Mouse (Mus musculus): ENCODE data around the gene Trip10. TPM values are rescaled to one million over a fixed set of nuclear protein-coding genes. Genes with fewer than 3 reads are reported as not detected.

Gene Trip10
- total and polyA plus RNA-seq, 3 experiments: 9.8 to 22.0 (median 16.3) TPM

DNA sequence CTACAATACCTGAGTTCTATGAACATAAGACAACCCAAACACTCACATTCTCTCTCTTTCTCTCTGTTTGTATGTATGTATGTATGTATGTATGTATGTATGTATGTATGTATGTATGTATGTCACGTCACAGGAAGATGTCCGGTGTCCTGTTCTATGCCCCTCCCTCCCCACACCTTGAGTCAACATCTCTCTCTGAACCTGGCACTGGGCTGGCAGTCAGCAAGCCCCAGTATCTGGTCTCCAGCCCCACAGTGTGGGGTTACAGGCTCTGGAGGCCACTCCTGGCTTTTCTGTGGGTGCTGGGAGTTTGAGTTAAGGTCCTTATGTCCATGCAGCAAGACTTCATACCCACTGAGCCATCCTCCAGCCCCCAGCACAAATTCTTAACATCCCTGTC lies 21.8 kb upstream of the Trip10 start:
- Histone ChIP-seq H3K4me3 (ENCODE audit: low read depth, low read length) (no peak overlapping the region), H3K36me3 (replicated peaks) (no peaks in the 10 kb centered on the region), H3K4me1 (ENCODE audit: insufficient read depth, low read depth, low read length) (peaks cover 25% of the 10 kb centered on the region), H3K9me3 (replicated peaks) (no peaks in the 10 kb centered on the region), H3K27me3 (ENCODE audit: insufficient read depth, low read length) (peaks cover 76% of the 10 kb centered on the region)
- ATAC-seq (ENCODE audit: extremely low read depth, insufficient number of reproducible peaks, low FRiP score, poor library complexity, severe bottlenecking) (no peak), DNase-seq (ENCODE audit: low spot score) (no peak)
- TF ChIP-seq TAL1 (conservative IDR thresholded peaks at IDR 0.05; ENCODE audit: low read depth, low read length) (no peak), CTCF (IDR thresholded peaks at IDR 0.05; ENCODE audit: low read depth, low read length) (no peak), POLR2AphosphoS5 (IDR thresholded peaks at IDR 0.05; ENCODE audit: insufficient replicate concordance, low read depth, low read length) (no peak)

DNA sequence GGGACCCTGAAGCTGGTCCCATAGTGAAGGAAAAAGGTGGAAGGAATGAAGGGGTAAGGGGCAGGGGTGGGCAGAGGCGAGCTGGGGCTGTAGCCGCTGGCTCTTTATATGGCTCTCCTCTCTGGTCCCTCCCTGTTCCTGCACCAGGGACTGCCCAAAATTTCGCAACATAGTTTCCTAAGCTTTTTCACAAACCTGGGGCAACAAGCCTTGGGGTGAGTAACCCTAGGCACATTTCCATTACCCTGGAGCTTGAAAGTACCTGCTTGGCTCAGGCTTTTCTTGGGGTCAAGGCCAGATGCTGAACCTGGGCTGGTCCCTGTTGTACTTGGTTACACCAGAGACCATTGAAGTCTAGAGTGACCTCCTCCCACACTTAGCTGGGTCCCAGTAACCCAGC lies 21.2 kb upstream of the Trip10 start, which contains the start of gene C3:
Gene C3, minus strand, starts transcription at position 123 of the 400 bp plus-strand sequence.
- no peaks in the 10 kb centered on the region for H3K36me3 ChIP-seq (replicated peaks)
- TF ChIP-seq POLR2AphosphoS5 (IDR thresholded peaks at IDR 0.05; ENCODE audit: insufficient replicate concordance, low read depth, low read length) (no peak), TAL1 (conservative IDR thresholded peaks at IDR 0.05; ENCODE audit: low read depth, low read length) (no peak), GATA2 (IDR thresholded peaks at IDR 0.05; ENCODE audit: borderline replicate concordance, low read depth, low read length) (no peak), GATA1 (IDR thresholded peaks at IDR 0.05; ENCODE audit: borderline replicate concordance, low read length) (no peak), CTCF (IDR thresholded peaks at IDR 0.05; ENCODE audit: low read depth, low read length) (no peak)
- DNase-seq (ENCODE audit: low spot score): no peak
- peaks cover 19% of the 10 kb centered on the region for H3K4me1 ChIP-seq (ENCODE audit: insufficient read depth, low read depth, low read length)
- H3K27me3 ChIP-seq (ENCODE audit: insufficient read depth, low read length): peaks cover 73% of the 10 kb centered on the region
- no peaks in the 10 kb centered on the region for H3K9me3 ChIP-seq (replicated peaks)
- ATAC-seq (ENCODE audit: extremely low read depth, insufficient number of reproducible peaks, low FRiP score, poor library complexity, severe bottlenecking): no peak
- no peak within 1 kb of the TSS for H3K4me3 ChIP-seq (ENCODE audit: low read depth, low read length)

DNA sequence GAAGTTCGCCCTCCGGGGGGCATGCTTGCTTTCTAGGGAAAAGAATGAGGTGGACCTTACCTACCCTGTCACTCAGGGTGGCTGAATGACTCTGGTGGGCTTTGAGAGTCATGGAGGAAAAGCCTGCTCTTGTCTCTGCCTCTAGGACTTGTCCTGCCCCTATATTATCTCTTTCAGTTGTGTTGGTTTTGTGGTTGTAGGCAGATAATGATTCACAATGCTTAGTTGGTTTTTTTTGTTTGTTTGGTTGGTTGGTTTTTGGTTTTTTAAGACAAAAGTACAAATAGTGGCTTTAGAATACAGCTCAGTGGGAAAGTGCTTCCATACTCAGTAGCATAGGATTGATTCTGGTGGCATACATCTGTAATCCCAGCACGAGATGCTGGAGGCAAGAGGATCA lies 20.4 kb upstream of the Trip10 start:
- Histone ChIP-seq H3K27me3 (ENCODE audit: insufficient read depth, low read length) (peaks cover 65% of the 10 kb centered on the region), H3K9me3 (replicated peaks) (no peaks in the 10 kb centered on the region), H3K36me3 (replicated peaks) (peaks cover 2% of the 10 kb centered on the region), H3K4me3 (ENCODE audit: low read depth, low read length) (no peak overlapping the region), H3K4me1 (ENCODE audit: insufficient read depth, low read depth, low read length) (peaks cover 11% of the 10 kb centered on the region)
- DNase-seq (ENCODE audit: low spot score) (no peak), ATAC-seq (ENCODE audit: extremely low read depth, insufficient number of reproducible peaks, low FRiP score, poor library complexity, severe bottlenecking) (no peak)
- no peak for TF ChIP-seq TAL1 (conservative IDR thresholded peaks at IDR 0.05; ENCODE audit: low read depth, low read length)
- no peak for TF ChIP-seq POLR2AphosphoS5 (IDR thresholded peaks at IDR 0.05; ENCODE audit: insufficient replicate concordance, low read depth, low read length)
- no peak for TF ChIP-seq CTCF (IDR thresholded peaks at IDR 0.05; ENCODE audit: low read depth, low read length)
- no peak for TF ChIP-seq GATA1 (IDR thresholded peaks at IDR 0.05; ENCODE audit: borderline replicate concordance, low read length)
- no peak for TF ChIP-seq GATA2 (IDR thresholded peaks at IDR 0.05; ENCODE audit: borderline replicate concordance, low read depth, low read length)

DNA sequence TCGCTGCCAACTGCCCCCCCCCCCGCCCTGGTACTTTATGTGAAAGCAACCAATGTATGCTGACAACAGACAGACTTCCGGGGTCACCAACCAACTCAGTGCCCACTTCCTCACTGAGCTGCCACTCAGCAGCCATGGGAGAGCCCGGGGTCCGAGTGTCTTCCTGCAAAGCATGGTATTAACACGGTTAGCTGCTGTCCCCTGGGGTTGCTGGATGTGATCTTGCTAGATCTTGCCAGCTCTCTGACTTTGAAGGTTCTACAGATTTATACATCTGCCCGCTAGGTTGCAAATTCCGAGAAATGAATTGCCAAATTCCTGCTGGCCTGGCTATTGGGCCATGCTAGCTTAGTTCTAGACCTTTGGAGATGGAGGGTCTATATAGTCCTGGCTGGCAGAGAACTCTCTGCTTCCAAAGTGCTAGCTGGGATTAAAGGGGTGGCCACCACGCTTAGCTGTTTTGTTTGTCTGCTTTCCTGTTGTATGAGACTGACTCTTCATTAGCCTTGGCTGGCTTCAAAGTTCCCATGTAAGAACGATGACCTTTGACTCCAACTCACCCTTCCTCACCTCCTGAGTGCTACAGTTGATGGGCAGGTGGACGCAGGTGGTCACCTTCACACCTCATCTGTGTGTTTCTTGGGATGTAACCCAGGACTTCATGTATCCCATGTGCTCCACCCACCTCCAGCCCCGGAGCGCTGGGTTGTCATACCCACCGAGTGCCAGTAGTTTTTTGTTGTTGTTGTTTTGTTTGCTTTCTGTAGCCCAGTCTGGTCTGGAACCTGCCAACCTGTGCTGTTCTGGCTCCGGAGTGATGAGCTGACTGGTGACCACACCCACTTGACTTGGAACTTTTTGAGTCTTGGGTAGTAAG lies 19.2 kb upstream of the Trip10 start:
- Histone ChIP-seq H3K36me3 (replicated peaks) (peaks cover 14% of the 10 kb centered on the region), H3K27me3 (ENCODE audit: insufficient read depth, low read length) (peaks cover 54% of the 10 kb centered on the region), H3K4me3 (ENCODE audit: low read depth, low read length) (no peak overlapping the region), H3K4me1 (ENCODE audit: insufficient read depth, low read depth, low read length) (peaks cover 3% of the 10 kb centered on the region), H3K9me3 (replicated peaks) (no peaks in the 10 kb centered on the region)
- DNase-seq (ENCODE audit: low spot score) (no peak), ATAC-seq (ENCODE audit: extremely low read depth, insufficient number of reproducible peaks, low FRiP score, poor library complexity, severe bottlenecking) (no peak)
- no peak for TF ChIP-seq POLR2AphosphoS5 (IDR thresholded peaks at IDR 0.05; ENCODE audit: insufficient replicate concordance, low read depth, low read length)
- TF ChIP-seq TAL1 (conservative IDR thresholded peaks at IDR 0.05; ENCODE audit: low read depth, low read length): no peak
- no peak for TF ChIP-seq GATA1 (IDR thresholded peaks at IDR 0.05; ENCODE audit: borderline replicate concordance, low read length)
- no peak for TF ChIP-seq GATA2 (IDR thresholded peaks at IDR 0.05; ENCODE audit: borderline replicate concordance, low read depth, low read length)
- TF ChIP-seq CTCF (IDR thresholded peaks at IDR 0.05; ENCODE audit: low read depth, low read length): no peak

DNA sequence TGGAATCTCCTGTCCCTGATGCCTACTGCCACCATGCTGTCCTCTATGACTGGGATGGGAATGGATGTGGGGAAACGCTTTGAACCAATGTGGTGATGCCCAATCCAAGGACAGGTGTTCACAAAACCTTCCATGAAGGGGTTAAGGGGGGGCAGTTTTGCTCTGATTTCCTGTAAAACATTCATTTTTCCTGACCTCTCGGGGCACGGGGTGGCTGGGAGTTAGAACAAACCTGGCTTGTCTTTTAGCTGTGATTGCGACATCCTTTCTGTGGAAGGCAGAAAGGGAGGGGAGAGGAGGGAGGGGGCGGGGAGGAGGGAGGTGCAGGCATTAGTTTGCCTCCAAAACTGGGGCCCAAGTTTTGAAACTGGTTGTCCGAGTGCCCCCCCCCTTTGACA lies 18.5 kb upstream of the Trip10 start:
- TF ChIP-seq TAL1 (conservative IDR thresholded peaks at IDR 0.05; ENCODE audit: low read depth, low read length): no peak
- Histone ChIP-seq H3K36me3 (replicated peaks) (peaks cover 20% of the 10 kb centered on the region), H3K27me3 (ENCODE audit: insufficient read depth, low read length) (peaks cover 50% of the 10 kb centered on the region), H3K9me3 (replicated peaks) (no peaks in the 10 kb centered on the region), H3K4me3 (ENCODE audit: low read depth, low read length) (no peak overlapping the region), H3K4me1 (ENCODE audit: insufficient read depth, low read depth, low read length) (peaks cover 3% of the 10 kb centered on the region)
- no peak for DNase-seq (ENCODE audit: low spot score)
- ATAC-seq (ENCODE audit: extremely low read depth, insufficient number of reproducible peaks, low FRiP score, poor library complexity, severe bottlenecking): no peak

DNA sequence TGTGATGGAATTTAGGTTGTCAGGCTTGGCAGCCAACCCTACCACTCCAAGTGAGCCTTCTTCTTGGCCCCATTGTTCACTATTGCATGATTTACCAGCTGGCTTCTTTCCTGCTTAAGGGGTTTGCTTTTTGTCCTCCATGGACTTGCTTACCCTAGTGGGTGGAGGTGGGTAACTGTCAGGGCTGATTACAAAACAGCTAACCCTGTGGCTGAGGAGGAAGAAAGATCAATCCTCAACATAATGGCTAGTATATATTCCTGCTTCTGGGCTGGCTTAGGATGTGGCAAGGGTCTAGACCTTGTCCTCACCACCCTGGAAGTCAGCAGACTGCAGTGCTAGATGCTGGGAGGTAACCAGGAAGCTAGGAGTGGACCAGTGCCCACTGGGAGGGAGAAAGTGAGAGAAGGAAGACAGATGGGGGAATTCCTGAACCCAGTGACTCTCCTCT lies 17.9 kb upstream of the Trip10 start:
- peaks cover 44% of the 10 kb centered on the region for H3K27me3 ChIP-seq (ENCODE audit: insufficient read depth, low read length)
- H3K4me3 ChIP-seq (ENCODE audit: low read depth, low read length): no peak overlapping the region
- peaks cover 3% of the 10 kb centered on the region for H3K4me1 ChIP-seq (ENCODE audit: insufficient read depth, low read depth, low read length)
- no peak for TF ChIP-seq POLR2AphosphoS5 (IDR thresholded peaks at IDR 0.05; ENCODE audit: insufficient replicate concordance, low read depth, low read length)
- TF ChIP-seq CTCF (IDR thresholded peaks at IDR 0.05; ENCODE audit: low read depth, low read length): no peak
- no peak for TF ChIP-seq TAL1 (conservative IDR thresholded peaks at IDR 0.05; ENCODE audit: low read depth, low read length)
- TF ChIP-seq GATA2 (IDR thresholded peaks at IDR 0.05; ENCODE audit: borderline replicate concordance, low read depth, low read length): no peak
- no peak for TF ChIP-seq GATA1 (IDR thresholded peaks at IDR 0.05; ENCODE audit: borderline replicate concordance, low read length)
- no peak for DNase-seq (ENCODE audit: low spot score)
- H3K9me3 ChIP-seq (replicated peaks): no peaks in the 10 kb centered on the region
- peaks cover 26% of the 10 kb centered on the region for H3K36me3 ChIP-seq (replicated peaks)
- no peak for ATAC-seq (ENCODE audit: extremely low read depth, insufficient number of reproducible peaks, low FRiP score, poor library complexity, severe bottlenecking)
